Mouse (Mus musculus) cerebellum, adult 11-12 months (tissue): ENCODE results near the gene Flvcr2.

Source experiments
- DNase-seq: peaks from one replicate; pipeline ENCODE4 v3.0.0; 2022

Gene Flvcr2

GRCm38 (mm10) chr12:85800031-85800430 lies 53.7 kb downstream of the Flvcr2 start:
- no peak for DNase-seq

DNA sequence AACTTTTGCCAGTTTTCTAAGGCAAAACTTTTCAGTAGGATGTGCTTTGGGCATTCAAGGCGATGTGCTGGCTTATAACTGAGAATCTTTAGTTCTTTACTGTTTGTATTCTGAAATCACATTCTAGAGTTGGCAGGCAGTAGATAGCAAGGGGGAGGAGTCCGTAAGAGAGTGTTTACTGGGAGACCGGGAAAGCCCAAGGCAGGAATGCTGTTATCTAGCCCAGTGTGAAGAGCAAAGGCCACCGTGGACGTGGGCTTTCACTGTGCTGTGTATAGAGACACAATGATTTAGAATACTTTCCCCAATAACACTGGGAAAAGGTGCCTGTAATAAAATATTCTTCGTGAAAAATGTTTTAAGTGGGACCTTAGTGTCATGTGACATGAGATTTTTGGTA lies 63.4 kb downstream of the Flvcr2 start:
- DNase-seq: no peak

DNA sequence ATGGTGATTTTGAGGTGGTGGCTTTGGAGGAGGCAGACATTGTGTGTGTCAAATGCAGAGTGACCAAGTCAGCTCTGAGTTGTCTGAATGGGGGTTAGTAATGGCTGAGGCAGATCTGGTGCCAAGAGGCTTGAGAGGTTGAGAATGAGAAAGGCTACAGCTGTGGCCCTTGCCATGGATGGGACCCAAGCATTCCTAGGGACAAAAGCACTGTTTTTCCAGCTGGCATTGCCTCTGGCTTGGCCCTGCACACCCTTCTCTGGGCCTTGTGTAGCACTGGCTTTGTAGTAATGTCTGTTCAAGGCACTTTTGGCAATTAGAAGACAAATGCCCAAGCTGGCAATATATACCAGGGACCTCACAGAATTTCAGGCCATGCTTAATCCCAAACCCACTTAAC lies 64.6 kb downstream of the Flvcr2 start:
- DNase-seq: no peak

GRCm38 (mm10) chr12:85811676-85812075 lies 65.3 kb downstream of the Flvcr2 start:
- DNase-seq: no peak

GRCm38 (mm10) chr12:85813599-85813998 lies 67.3 kb downstream of the Flvcr2 start:
- no peak for DNase-seq

DNA sequence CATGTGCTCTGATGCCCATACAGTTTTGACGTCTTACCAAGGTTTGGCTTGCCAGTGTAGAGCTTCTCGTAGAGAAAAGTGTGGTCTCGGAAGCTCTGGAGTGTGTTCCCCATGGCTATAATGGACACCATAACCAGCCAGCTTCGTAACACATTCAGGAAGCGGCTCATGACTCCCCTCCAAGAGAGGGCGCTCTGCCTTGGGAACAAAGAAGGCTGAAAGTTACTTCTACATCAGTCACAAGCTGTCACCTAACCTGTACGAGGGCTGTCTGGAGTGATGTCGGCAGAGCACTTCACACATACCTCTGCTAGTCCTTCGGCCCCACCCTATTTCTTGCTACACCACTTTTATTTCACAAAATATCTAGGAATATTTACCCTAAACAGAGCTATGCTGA lies 75.7 kb downstream of the Flvcr2 start:
- DNase-seq: no peak

GRCm38 (mm10) chr12:85824438-85825264 lies 78.3 kb downstream of the Flvcr2 start, which contains the start of the genes Erg28 and Ttll5:
Erg28 (minus strand) TSS chr12:85824550.
Ttll5 (plus strand) TSS chr12:85824659.
- DNase-seq: peak; percentile 97

- DNase-seq: no peak
These were observed 79.0 kb downstream of the Flvcr2 start for GRCm38 (mm10) chr12:85825361-85825760.

GRCm38 (mm10) chr12:85825822-85826221 lies 79.5 kb downstream of the Flvcr2 start:
- no peak for DNase-seq

DNA sequence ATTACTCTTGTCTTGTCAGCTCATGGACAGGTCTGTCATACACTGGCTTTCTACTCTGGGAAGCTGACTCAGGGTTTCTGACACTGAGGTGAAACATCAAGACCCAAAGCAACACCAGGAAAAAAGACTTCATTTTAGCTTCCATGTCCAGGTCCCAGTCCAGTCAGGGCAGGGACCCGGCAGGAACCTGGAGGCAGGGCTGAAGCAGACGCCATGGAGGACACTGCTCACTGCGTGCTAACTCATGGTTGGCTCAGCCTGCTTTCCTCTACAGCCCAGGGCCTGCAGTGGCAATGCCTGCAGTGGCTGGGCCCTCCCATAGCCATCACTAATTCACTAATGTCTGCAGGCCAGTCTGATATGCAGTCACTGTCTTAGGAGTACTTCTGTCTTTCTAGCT lies 82.5 kb downstream of the Flvcr2 start:
- no peak for DNase-seq

GRCm38 (mm10) chr12:85829866-85830265 lies 83.5 kb downstream of the Flvcr2 start:
- no peak for DNase-seq

- DNase-seq: peak; percentile 40
These were observed 84.4 kb downstream of the Flvcr2 start for GRCm38 (mm10) chr12:85830691-85831090.

- DNase-seq: no peak
These were observed 88.2 kb downstream of the Flvcr2 start for GRCm38 (mm10) chr12:85834543-85834942.

GRCm38 (mm10) chr12:85837765-85838164 lies 91.4 kb downstream of the Flvcr2 start:
- no peak for DNase-seq

DNA sequence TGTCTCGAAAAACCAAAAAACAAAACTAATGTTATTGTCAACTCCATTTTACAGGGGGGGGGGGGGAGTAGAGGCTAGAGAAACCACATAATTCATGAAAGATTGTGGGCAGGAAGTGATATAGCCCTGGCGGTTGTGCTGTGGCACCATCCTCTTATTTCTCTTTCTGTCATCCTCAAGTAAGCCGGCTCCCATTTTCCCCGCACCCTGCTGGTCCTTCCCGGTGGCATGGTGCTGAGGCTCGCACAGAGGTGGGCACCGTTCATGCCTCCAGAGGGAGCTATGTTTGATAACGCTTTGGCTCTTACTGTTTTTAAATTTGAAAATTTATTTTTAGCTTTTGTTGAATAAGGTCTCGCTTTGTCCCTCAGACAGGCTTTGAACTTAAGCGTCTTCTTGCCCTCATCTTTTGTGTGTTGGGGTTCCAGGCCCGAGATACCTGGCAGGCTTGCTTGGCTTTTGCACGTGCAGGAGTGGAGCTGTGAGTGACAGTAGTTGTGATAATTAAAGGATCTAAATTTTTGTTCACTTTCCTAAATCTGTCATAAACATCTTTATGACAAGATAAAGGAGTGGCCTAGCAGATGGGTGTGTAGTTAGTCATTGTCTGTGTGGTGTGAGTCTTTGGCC lies 93.1 kb downstream of the Flvcr2 start:
- no peak for DNase-seq

GRCm38 (mm10) chr12:85848164-85848958 lies 102.0 kb downstream of the Flvcr2 start:
- no peak for DNase-seq

DNA sequence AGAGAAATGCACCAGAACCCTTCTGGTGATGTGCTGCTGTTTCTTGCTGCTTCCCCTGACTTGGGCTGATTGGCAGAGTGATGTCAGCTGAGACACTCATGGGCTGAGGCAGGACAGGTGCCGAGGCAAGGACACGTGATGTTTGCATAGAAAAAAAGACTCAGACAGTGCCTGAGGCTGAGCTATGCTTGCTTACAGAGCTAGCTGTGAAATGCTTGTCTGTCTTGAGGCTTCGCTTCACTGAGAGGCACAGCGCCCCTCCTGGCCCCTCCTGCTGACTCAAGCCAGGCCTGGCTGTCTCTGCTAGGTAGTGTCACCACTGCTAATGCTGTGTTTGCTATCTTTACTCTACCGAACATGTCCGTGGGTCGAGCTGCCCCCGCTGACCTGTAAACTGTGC lies 104.3 kb downstream of the Flvcr2 start:
- DNase-seq: no peak

GRCm38 (mm10) chr12:85853836-85854235 lies 107.5 kb downstream of the Flvcr2 start:
- DNase-seq: no peak

GRCm38 (mm10) chr12:85854271-85854670 lies 107.9 kb downstream of the Flvcr2 start:
- no peak for DNase-seq

GRCm38 (mm10) chr12:85857300-85857699 lies 111.0 kb downstream of the Flvcr2 start:
- DNase-seq: no peak

DNA sequence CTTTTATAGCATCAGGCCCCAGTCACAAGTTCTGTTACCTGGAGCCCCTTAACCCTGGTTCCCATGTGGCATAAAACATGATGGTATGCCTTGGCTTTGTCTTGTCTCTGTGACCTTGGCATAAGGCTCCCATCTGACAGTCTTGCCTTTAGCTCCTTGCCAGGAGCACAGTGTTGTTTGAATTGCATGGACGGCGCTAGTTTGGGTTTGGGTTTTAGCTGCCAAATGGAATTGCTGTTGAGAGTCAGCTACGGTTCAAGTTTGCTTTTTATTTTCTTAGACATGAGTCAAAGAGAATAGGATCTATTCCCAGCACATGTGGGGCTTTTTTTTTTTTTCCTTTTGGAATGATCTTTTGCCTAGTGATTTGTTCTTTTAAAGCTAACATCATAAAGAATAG lies 112.8 kb downstream of the Flvcr2 start:
- DNase-seq: no peak

- peak; percentile 34 for DNase-seq
These were observed 113.3 kb downstream of the Flvcr2 start for GRCm38 (mm10) chr12:85859511-85860189.

DNA sequence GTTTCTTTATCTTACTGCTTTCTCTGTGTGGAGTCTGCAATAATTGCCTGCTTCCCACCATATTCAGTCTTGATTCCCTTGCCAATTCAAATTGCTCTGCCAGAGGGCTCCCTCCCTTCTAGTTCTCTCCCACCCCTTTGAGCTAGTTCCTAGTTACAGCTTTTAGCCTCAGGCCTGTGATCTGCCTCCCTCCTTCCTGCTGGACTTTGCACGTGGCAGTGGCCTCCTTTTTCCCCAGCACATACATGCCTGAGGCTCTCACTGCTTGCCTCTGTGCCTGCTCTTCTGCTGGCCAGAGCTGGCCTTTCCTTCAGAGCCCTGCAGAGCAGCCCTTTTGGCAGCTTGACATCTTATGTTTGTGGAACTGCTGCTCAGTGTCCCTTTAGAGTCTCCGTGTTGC lies 116.2 kb downstream of the Flvcr2 start:
- DNase-seq: peak; percentile 45
